Mouse (Mus musculus) erythroblast, embryonic 14.5 days (primary cell): ENCODE data around the gene Acsl5.

ENCODE experiments used
- GATA1 ChIP-seq: IDR thresholded peaks from 2 replicates; pipeline ENCODE4 v1.6.1; 2012; ENCODE audit warnings: low read length, inconsistent platforms, mixed read lengths
- TAL1 ChIP-seq: IDR thresholded peaks from 3 replicates; pipeline ENCODE4 v1.6.1; 2012; ENCODE audit warnings: low read length, inconsistent platforms, mixed read lengths

GRCm38 (mm10) chr19:55213617-55214340, 38.0 kb upstream of the Acsl5 start:
- TF ChIP-seq GATA1 = no peak
- no peak for TF ChIP-seq TAL1
